Mouse (Mus musculus): ENCODE data around the gene Olfr195.
"Not testable (repeated sequence)": the region's sequence is repeated elsewhere in the genome, so short reads cannot be mapped to it uniquely, and the experiment has no call there.

The Olfr195 gene

DNA sequence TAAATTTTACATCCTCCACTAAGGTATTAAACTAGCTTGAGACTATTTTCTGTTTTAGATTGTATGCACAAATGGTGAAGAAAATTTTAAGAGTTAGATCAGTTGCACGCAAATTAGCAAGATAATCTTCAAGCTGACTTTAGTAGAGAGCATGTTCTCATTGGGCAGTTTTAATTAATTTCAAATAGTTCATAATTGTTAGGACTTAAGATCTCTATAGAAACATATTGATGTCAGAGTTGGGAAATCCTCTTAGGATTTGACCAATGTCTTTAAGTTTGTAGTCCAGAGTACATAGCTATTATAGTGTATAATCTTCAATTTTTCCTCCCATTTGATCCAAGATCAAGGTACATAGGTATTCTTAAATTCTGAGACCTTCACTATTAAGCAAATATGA lies at the start of gene Olfr195:
Gene Olfr195 (plus strand): TSS at position 301 of the 400 bp plus-strand sequence.
- no peak for DNase-seq (ENCODE audit: low spot score in 2 of 2)

DNA sequence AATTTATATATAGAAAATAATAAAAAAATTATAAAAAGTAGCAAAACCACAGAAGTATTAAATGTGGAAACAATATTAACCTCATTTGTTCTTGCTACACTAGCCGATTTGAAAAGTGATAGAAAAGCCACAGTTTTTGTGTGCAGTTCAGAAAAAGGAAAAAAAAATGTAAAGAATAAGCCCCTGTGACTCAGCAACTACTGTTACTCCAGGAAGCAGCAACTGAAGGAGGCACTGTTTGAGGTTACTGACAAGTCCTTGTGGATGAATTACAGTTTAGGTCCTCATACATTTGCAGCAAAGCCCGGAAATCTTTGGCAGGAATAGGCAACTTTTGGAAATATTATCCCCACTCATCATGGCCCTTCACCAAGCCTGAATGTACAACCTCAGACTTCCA lies 41.5 kb upstream of the Olfr195 start:
- no peak for DNase-seq (ENCODE audit: low spot score in 2 of 2)

DNA sequence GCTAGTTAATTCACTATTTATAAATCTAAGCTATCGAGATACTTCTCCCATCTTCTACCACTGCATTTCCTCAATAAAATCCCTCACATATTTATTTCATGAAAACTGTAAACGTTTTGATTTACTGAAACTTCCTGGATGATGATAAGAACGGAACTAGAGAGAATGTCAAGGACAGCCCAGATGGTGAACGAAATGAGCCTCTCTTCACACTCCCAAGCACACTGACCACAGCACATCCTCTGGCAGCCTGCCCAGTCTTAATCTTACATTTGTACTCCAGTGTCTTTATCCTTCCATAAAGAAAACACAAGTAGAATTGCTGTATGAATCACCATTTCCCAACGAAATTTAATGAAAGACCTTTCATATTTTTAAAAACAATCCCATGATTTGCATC lies 38.3 kb upstream of the Olfr195 start:
- not testable (repeated sequence) for DNase-seq (ENCODE audit: low spot score in 2 of 2)

- DNase-seq (ENCODE audit: low spot score in 2 of 2): no peak
Observed at GRCm38 (mm10) chr16:59111781-59112180, 35.1 kb upstream of the Olfr195 start, which contains the start of gene Olfr193. Gene Olfr193 (minus strand): TSS chr16:59111881.

DNA sequence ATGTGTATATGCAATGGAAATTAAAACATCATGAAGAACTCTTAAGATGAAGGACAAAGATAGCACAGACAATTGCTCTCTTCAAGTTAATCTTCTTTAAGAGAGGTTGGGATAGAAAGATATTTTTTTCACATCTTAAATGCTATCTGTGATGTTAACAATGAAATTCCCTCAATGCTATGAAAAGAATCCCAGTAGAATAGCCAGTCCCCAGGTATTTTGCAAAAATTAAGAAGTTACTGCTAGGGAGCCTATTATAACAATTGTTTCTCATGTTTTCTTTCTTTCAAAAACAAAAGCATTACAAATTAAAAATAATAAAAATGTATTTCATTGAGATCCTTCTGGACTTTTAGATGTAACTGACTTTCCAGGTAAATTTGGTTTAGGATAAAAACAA lies 25.9 kb upstream of the Olfr195 start, which contains the start of gene Olfr194:
Gene Olfr194 (minus strand): TSS at position 101 of the 400 bp plus-strand sequence.
- DNase-seq (ENCODE audit: low spot score in 2 of 2): no peak

GRCm38 (mm10) chr16:59130740-59131139 lies 16.1 kb upstream of the Olfr195 start:
- DNase-seq (ENCODE audit: low spot score in 2 of 2): no peak

DNA sequence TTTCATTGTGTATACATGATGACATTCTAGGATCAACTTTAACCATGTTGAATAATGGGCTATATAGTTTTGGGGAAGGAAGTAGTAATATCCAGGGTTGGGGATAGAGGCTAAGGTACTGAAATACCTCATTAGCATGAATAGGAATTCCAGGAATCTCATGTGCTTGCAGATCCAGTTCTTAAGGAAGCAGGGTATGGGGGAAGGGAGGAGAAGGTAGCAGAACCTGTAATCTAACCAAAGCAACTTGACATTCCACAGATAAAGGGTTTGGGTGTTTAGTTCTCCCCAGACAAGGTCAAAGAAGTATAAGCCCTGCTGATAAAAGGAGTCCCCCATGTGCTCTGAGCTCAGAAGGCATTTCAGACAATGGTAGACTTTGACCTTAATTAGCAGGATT lies 5.7 kb upstream of the Olfr195 start:
- no peak for DNase-seq (ENCODE audit: low spot score in 2 of 2)

DNA sequence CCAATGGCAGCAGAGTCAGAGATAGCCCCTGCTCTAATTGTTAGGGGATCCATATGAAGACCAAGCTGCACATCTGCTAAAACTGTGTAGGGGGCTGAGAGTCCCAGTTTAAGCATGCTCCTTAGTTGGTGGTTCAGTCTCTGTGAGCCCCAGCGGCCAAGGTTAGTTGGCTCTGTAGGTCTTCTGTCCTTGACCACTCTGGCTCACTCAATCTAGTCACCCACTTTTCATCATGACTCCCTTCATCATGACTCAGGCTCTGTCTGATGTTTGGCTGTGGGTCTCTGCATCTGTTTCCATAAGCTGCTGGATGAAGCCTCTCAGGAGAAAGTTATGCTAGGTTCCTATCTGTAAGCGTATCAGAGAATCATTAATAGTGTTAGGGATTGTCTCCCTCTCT lies 5.2 kb downstream of the Olfr195 start:
- no peak for DNase-seq (ENCODE audit: low spot score in 2 of 2)

GRCm38 (mm10) chr16:59170354-59170753 lies 23.5 kb downstream of the Olfr195 start, which contains the start of gene Olfr196:
Gene Olfr196 (minus strand): TSS chr16:59170454.
- DNase-seq (ENCODE audit: low spot score in 2 of 2): no peak

All from right cerebral cortex, postnatal 36 days (tissue).